Mouse (Mus musculus): ENCODE measurements at regions not wholly inside any gene's neighbourhood (a gene's known extent, or its start where the extent isn't known, plus 50 kb on each side); places are given as distances from the start of the nearest gene placed in this dataset.

DNA sequence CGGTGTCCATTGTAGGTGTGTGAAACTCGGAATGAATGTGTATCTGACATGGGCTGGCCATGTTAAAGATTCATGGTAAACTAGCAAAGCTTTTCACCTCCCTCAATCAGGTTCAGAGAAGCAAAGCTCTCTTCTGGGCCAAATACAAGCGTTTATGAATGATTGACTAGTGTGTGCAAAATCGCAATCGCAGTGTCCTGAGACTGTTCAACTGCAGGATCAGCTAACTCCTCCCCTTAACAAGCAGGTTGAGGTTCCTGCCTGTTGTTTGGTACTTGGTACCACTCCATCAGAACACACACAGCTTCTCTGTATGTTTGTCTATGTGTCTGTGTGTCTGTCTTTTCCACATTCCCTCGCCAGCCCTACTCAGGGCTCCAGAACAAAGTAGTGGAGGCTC lies 458.6 kb downstream of the Cd83 start:
- no peak for DNase-seq (ENCODE audit: low spot score)

DNA sequence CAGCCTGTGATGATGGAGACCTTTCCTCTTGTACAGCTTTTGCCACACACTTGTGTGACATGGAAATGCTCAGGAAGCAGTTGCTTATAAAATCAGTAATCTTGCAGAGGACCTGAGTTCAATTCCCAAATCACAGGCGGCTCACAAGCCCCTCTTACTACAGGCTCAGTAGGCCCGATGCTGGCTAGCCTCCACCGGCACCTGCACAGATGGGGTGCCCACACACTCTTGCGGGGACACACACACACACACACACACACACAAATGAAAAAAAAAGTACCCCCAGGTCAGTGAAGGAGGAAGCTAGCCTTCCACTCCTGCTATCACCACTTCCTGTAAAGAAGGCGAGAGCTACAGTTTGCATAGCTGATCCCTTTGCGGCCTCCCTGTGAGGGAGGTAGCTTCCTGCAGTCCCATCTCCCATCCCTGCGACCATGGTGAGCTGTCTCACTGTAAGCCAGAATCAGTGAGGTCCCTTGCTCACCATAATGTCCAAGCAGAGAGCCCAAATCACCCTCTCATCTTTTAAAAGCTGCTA lies 462.2 kb downstream of the Cd83 start:
- no peak for DNase-seq (ENCODE audit: low spot score)

DNA sequence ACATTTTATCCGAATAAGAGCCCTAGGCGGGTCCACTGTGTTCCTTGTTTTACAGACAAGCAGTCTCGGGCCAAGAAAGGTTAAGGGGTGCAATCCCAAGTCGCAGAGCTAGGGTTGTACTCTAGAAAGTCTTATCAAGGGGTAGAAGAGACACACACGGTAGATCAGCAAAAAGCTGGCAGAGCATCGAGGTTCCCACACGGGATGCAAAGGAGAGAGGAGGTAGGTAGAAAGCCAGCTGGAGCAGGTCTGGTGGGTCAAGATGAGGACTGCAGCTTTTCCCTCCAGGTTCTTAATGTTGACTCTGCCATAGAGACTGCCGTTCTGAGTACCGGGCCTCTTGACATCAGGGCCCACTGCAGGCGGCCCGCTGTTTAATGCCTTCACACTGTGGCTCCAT lies 463.3 kb downstream of the Cd83 start:
- no peak for DNase-seq (ENCODE audit: low spot score)

DNA sequence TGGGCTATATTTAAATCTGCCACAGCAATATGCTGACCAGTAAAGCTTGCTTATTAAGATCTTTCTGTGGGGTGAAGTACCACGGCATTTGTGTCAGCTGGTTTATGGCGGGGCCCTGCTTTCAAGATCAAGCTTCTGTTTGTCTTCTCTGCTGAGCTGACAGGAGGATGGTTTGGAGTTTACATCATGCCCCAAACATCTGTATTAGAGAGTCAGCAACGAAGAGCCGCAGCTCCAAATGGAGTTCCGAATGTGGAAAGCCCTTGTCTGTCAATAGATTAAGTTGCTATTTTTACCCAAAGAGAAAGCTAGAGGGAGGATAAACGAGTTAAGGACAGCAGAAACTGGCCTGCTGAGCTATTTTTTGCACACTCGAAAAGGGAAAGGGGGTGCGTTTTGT lies 463.8 kb downstream of the Cd83 start:
- no peak for DNase-seq (ENCODE audit: low spot score)

DNA sequence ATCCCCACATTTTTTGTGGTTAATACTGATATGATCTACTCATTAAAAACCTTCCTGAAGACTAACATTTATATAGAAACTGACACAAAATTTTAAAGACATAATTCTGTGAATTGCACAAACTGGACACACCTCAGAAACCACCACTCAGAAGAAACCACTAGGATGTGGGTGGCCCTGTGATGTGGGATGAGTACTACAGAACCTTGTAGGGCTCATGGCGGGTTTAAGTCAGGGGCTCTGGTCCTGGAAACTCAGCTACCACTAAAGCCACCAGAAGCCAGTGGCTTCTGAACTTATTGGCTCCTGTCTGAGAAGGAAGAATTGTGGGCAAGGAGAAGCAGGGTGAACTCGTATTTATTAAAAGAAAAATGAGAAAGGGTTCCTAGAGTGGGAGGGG lies 464.5 kb downstream of the Cd83 start:
- DNase-seq (ENCODE audit: low spot score): no peak

DNA sequence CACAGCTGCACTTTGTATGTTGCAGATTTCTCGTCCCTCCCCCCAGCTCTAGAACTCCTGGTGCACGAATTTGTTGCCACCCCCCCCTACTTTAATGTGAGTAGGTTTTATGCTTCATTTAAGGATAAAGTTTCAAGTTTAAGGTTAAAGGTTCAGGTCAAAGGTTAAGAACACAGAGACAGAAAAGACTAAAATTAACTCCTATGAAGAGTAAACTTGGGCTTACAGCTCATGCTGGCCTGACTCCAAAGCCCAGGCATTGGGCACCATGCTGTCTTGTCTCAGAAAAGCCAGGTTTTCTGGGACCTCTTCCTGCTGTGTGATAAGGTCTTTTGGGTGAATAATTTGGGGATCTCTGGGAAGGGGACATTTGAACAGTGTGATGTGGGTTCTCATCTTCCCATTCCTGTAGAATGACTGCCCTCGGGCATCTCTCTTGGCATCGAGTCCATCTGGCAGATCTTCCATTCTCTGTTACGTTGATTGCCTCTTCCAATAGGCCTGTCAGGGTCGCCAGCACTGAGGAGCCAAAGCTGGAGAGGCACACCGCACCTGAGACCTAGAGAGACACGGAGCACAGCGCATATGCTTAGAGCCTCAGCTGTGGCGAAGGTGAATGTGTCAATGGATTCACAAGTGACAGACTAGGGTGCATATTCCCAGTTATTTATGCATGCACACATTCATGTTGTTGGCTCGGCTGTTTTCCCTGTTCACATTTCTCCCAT lies 466.1 kb downstream of the Cd83 start:
- DNase-seq (ENCODE audit: low spot score): no peak

DNA sequence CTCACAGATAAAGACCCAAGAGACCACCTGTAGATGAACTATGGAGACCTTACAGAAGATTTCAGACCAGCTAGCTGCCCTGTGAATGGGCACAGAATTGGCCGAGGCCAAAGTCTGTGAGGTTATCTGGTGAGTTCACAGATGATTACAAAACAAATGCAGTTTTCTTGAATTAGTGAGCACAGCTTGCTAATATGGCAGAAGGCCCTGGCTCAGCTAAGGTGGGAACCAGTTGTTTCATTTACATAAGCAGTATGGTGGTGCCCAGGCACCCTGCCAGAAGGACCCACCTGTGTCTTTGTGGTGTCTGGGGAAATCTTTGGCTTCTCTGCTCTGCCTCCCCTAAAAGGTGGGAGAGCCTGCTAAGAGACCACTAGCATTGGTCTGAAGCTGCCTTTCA lies 466.9 kb downstream of the Cd83 start:
- no peak for DNase-seq (ENCODE audit: low spot score)

DNA sequence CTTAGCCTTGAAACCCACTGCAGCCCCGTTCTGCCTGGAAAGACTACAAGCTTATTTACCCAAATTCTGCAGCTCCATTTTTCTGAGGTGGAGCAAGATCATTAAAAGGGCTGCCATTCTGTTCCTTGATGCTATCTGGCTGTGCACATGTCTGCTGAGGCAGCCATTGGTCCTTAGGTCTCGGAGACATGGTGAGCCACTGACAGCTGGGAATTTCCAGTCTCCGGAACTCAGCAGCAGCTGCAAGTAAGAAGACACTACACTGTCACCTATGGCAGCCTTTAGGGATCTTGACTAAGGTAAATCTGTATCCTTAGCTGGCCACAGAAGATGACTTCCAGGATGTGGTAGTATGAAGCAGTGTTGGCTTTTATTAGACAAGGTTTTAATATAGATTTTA lies 467.9 kb downstream of the Cd83 start:
- DNase-seq (ENCODE audit: low spot score): no peak

DNA sequence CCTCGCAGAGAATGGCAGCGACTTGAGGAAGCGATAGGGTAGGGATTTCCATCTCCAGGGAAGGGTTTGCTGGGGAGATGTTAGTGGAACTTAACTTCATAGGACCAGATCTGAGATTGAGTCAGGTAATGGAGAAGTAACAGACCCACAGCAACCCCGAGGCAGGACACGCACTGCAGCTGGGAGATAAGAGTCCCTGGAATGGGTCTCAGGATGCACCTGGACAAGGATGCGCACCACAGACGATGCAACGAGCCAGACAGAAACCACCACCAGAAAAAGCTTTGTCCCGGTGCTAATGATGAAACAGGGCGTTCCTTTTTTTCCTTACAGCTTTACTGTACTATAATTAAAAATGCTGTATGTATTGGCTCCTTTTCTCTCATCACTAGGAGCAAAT lies 470.9 kb upstream of the Jarid2 start:
- DNase-seq (ENCODE audit: low spot score): no peak

DNA sequence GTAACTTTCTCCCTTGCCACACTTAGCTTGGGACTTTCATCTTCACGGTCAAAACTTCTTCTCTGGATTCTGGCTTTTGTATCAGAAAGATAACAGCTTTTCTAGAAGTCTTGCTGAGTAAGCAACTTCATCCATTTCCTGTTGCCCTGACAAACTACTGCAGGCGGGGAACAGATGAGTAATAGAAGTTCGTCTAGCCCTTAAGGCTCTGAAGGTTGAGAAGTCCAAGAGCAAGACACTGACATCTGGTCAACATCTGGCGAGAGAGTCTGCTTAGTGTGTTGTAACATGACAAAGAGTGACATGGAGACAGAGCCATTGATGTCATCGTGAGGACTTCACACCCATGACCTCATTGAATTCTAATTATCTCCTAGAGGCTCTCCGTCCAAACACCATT lies 469.2 kb upstream of the Jarid2 start:
- DNase-seq (ENCODE audit: low spot score): no peak

DNA sequence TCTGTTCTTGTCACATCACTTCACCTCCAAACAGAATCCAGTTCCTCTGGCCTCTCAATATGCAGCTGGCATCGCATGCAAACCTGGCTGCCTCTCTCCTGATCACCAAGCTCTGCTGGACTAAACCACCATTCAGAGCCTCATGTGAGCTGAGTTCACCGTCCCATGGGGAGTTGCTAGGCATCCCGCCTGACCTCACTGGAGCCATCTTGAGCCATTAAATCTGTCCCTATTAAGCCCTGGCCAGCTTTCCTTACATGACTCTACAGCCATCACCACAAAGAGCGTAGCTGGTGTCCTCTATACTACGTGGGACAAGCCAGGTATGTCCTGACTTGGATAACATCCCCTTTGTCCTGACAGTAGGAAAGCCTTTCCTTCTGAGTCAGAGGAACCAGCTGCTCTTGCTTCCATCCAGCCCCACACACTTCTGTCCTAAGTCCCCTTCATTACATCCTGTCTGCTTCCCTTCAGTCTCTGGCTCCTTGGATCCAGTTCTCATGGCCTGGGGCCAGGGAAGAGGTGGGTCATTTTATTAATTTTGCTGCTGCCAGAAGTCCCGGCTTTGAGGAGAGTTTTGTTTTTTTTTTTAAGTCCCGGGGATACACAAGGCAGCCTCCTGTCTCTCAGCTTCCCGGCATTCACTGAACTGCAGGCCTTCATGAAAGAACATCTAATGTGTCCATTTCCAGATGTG lies 468.5 kb upstream of the Jarid2 start:
- DNase-seq (ENCODE audit: low spot score): peak; percentile 34

DNA sequence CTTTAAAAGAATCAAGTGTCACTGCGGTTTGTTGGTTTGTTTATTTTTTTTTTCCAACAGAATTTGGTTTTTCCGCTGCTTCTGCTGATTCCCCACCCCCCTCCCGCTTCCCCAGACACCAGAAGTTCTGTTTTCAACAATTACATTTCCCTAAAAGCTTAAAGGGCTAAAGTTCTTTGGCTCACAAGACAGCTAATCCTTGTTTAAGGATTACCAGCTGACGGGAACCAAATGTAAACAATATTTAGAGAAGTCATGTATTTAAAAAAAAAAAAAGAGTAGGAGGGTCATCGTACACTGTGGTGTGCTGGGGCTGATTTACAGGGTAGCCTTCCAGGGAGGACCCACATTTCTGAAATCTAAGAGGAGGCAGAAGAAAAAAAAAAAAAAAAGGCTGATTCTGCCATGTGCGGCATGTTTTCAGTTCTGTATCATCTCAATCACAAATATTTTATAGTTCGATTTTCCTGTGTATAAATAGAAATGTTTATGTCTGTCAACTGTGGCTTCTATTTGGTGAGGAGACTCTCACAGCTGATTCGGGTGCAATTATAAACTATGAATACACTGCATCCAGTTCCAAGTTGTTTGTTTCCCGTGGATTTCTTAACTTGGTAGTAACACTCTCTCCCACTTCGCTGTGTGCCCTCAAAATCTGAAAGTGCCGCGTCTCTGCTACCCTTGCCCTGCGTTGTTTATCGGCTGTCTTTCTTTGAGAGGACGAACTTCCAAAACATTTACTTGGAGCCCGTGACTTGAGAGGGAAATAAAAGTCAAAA lies 456.3 kb upstream of the Jarid2 start:
- no peak for DNase-seq (ENCODE audit: low spot score)

DNA sequence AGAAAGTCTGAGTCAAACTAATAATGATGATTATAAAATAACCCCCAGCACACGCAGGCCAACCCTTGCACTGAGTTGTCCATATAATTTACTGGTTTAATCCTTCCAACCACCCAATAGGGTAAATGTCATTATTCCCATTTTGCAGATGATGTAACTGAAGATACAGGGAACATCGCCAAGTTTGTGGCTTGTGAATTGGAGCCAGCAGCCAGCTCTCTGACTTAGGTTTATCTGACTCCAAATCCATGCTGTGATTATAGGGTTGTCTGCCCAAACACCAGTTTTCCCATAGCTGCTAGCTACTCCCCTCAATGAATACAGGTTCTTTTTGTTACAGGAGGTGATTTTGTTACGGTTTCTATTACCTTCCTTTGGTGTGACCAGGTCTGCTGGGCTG lies 451.3 kb upstream of the Jarid2 start:
- no peak for DNase-seq (ENCODE audit: low spot score)

DNA sequence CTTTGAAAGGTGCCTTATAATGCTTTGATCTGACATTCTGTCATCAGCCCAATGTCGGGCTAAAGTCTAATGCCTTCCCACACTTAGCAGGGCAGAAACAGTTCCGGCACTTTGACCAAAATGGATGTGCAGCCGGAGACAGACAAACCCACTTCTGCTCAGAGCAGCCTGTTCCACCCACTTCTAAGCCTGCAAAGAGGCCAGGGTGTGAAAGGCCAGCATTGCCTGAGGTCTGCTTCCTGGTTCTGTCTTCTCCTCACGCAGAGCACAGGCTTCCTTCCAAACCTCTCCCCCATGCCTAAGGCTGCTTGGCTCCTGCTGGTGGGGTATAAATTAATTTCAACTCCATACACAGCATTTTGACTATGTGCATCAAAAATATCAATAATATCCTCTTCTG lies 450.2 kb upstream of the Jarid2 start:
- no peak for DNase-seq (ENCODE audit: low spot score)

DNA sequence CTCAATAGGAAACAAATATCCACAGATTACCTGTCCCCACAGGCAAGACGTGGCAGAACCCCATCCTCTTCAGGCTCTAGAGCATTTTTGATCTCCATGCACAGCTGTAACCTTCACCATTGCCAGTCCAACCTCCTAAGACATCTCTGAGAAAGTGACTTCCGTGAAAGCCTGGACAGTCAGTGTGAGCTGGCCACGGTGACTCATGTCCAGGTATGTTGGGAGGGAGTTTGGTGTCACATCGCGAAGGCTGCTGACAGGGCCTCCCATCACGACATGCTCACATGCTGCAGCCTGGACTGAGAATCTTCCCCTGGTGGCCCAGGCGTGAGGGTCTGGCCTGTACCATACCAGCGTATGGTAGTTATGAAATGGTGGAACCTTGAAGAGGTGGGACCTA lies 449.0 kb upstream of the Jarid2 start:
- DNase-seq (ENCODE audit: low spot score): no peak

DNA sequence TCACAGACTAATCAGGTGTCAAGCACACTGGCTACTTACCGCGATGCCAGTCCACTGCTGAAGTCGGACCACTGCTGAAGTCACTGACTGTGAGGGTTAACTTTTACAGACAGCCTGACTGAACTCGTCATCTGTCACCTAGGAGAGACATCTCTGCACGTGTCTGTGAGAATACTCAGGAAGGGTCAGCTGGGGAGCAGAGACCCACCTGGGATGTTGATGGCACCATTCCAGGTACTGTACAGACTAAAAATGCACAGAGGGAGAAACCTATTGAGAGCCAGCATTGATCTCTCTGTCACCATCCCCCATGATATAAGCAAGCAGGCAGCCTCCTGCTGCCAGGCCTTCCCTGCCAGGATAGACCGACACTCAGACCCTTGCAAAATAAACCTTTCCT lies 447.5 kb upstream of the Jarid2 start:
- no peak for DNase-seq (ENCODE audit: low spot score)

DNA sequence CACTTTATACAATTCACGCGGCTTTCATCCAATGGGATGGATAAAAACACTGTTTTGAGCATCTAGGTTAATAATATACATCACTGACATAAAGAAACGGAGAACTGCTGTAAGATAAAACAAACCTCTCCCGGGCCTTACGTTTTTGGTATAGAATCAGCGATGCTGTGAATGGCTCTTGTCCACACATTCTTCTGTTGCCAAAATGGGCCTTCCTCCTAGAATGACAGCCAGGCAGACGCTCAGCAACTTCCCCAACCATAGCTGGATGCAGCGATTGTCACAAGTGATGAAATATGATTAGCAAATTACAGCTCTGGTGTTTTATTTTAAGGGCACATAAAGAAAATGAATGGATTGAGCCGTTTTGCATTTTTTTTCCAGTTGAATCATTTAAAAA lies 447.0 kb upstream of the Jarid2 start:
- no peak for DNase-seq (ENCODE audit: low spot score)

DNA sequence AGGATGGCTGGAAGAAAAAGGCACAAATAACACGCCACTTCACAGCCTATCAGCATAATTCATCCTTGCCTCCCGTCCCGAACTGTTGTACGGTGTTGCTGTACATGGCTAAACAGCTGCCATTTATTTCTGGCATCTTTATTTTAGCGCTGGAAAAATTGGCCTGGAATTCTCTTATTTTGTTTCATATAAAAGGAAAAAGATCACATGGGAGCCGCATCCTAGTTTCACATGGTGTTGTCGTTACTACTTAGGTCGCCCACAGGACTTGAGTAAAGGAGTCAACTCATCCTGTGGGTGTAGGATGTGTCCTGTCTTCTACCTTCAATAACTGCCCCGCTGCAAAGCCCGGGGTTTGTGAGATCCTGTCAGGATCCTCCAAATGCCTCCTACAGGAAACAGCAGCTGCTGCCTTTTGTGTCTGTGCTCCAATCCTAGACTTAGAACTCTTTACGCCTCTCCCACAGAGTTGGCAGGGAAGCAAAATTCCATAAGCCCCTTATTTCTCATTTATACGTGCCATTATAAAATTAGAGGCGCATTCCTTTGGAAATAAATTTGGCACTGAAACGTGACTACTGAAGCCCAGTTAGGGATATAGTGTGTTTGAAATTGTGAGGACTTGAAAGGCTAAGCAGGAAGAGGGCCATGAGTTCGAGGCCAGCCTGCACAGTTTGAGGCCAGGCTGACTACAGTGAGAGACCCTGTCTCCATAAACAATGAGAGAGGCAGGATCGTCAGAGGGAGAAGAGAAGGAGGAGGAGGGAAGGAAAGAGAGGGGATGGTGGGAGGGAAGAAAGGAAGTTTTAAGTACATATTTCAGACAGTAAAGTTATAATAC lies 446.3 kb upstream of the Jarid2 start:
- no peak for DNase-seq (ENCODE audit: low spot score)

DNA sequence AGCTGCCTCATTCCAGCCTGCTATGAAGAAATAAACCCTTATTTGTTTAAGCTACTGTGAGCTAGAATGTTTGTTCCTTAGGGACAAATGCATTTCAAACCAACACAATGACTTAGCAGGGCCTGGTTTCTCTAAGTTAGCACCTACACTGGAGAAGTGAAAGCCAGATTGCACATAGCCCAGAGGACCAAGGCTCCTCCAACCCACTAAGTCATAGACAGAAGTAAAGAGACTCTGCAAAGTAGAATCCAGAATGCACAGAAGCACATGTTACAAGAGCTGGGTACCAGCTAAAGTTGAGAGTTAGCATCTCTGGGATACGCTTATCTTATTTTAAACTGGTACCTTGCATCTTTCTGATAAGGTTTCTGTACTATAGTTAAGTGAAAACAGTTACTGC lies 443.4 kb upstream of the Jarid2 start:
- no peak for DNase-seq (ENCODE audit: low spot score)

DNA sequence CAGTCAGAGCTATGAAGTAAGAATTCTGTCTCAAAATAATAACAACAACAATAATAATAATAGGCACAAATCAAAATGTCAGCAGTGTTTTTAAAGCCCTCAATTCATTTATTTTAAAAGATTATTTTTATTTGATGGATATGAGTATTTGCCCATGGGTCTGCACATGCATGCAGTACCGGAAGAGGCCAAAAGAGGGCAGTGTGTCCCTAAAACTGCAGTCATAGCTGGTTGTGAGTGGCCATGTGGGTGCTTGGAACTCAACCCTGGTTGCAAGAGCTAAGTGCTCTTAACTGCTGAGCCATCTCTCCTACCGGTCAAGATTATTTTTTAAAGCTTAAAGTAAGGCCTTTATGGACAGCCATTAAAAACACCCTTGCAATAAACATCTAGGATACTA lies 439.1 kb upstream of the Jarid2 start:
- no peak for DNase-seq (ENCODE audit: low spot score)

DNA sequence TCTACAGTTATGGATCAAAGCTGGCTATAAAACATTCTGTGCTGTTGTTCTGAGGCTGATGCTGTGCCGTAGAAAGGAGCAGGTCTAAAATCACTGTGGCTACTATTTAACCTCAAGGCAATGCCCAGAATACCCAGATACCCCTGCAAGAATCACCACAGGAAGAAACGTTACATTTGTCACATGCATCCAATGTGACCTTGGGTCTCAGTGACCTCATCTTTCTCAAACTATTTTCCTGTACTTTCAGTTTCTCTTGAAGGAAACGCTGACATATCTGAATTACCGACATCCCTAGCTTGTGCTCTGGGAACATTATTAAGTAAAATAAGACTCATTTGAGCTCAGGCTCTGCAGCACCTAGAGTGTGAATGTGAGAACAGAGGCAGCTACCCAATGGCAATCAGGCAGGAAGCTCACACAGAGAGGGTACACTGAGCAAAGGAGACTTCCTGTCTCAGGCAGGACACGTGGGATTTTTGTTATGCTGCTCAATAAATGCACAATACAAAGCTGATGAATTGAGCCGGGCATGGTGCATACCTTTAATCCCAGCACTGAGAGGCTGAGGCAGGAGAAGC lies 436.7 kb upstream of the Jarid2 start:
- DNase-seq (ENCODE audit: low spot score): no peak
